Mouse (Mus musculus): ENCODE results near the gene Rgs3. TPM values are rescaled to one million over a fixed set of nuclear protein-coding genes. Genes with fewer than 3 reads are reported as not detected.

The Rgs3 gene
- polyA plus RNA-seq, 1 experiment, result 57.0 TPM

- DNase-seq (ENCODE audit: low spot score), result no peak
Measured at GRCm38 (mm10) chr4:62723795-62724194, 164.1 kb downstream of the Rgs3 start.

DNA sequence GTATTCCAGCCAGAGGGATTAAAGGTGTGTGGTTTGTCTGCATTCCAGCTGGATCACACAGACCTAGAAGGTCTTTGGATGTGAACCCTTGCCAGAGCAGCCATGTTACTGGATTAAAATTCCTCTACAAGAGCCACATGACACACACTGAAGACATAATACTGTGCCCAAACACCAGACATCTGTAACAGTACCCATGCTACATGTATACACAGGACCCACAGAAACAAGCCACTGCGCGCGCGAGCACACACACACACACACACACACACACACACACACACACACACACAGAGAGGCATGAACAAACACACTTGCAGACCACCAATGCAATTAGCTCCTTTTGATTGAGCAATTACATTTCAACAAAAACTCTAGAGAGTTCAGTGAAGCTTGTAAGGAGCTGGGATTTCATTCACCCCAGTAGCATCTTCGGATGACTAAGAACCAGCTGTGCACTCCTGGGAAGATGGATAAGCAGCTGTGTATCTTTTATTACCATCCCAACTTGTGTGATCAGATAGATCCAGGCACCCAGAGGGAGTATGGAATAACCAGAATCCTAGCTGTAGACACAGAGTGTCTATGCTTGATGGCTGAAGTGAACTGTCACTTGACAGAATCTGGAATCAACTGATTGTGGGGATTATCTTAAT is 166.8 kb downstream of the Rgs3 start:
- no peak for DNase-seq (ENCODE audit: low spot score)

GRCm38 (mm10) chr4:62727541-62728303 is 168.1 kb downstream of the Rgs3 start:
- DNase-seq (ENCODE audit: low spot score), result no peak

GRCm38 (mm10) chr4:62728471-62728870 is 168.8 kb downstream of the Rgs3 start:
- no peak for DNase-seq (ENCODE audit: low spot score)

- DNase-seq (ENCODE audit: low spot score), result no peak
Measured at GRCm38 (mm10) chr4:62729191-62729590, 169.5 kb downstream of the Rgs3 start.

DNA sequence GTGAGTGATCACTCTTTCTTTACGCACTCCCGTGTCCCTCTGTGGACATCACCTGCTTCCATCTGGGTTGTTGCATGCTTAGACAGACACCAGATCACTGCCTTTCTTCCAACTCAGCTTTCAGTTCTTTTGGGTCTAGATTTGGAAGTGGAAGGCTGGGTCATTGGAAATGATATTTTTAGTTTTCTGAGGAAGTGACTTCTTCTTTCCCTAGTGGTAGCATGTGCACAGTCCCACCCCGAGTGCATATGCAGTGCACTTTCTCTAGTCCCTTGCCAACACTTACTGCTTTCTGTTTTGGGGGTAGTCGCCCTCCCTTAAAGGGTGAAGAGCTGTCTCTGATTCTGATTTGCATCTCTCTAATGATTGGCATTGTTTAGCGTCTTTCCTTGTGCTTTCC is 170.3 kb downstream of the Rgs3 start:
- DNase-seq (ENCODE audit: low spot score), result no peak

GRCm38 (mm10) chr4:62730861-62731260 is 171.2 kb downstream of the Rgs3 start:
- DNase-seq (ENCODE audit: low spot score), result no peak

- DNase-seq (ENCODE audit: low spot score), result no peak
Measured at GRCm38 (mm10) chr4:62731531-62732063, 171.9 kb downstream of the Rgs3 start.

DNA sequence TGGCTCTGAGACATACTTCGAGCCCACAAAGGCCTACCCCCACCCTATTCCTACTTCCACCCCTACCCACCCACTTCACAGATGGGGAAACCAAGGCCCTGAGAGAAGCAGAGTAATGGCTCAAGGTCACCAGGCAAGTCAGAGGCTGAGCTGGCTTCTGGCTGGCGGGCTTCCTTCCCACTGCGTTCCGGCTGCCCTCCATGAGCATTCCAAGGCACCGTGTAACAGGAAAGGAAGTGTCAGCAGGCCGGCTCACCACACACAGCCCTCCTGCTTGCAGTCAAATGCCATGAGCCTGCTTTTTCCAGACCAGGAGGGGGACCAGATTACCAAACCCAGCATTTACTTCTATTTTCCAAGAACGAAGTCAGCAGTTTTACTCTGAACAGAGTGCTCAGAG is 172.4 kb downstream of the Rgs3 start:
- DNase-seq (ENCODE audit: low spot score), result no peak

- DNase-seq (ENCODE audit: low spot score), result no peak
Measured at GRCm38 (mm10) chr4:62732840-62733239, 173.2 kb downstream of the Rgs3 start.

GRCm38 (mm10) chr4:62733938-62734337 is 174.3 kb downstream of the Rgs3 start:
- DNase-seq (ENCODE audit: low spot score), result no peak

- no peak for DNase-seq (ENCODE audit: low spot score)
Measured at GRCm38 (mm10) chr4:62735291-62735690, 175.6 kb downstream of the Rgs3 start.

DNA sequence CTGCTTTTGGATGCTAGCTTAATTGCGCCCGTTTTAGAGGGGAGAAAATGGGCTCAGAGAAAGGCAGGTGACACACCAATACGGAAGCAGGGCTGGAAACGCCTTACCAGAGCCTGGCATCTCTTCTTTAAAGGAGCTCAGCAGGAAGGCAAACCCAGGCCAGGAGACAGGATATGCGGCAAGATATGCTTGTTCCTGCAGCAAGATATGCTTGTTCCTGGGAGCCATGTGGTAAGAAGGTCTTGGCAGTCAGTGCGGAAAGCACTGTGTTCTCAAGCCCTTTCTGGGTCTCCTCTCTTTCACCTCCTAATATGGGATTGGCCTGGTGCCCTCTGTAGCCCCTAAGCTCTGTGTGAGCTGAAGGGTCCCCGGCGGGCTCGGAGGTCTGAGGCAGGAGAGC is 176.2 kb downstream of the Rgs3 start:
- no peak for DNase-seq (ENCODE audit: low spot score)

GRCm38 (mm10) chr4:62736421-62736820 is 176.8 kb downstream of the Rgs3 start:
- DNase-seq (ENCODE audit: low spot score), result no peak

DNA sequence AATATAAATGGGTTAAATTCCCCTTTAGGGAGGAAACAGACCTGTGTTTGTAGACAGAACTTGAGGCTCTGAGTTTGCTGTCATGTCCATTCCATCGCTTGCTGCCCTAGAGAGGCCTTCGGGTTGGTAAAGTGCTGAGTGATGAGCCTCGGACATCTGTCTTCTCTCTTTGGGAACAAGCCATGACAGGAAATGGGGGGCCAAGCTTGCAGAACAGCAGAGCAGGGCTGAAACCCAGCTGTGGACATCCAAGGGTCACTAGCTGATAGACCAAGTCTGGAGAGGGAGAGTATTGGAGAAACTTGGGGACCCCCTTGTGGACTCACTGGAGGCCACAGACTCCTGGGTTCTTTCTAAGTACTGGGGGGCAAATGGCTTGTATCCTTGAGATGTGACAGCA is 177.3 kb downstream of the Rgs3 start:
- no peak for DNase-seq (ENCODE audit: low spot score)

DNA sequence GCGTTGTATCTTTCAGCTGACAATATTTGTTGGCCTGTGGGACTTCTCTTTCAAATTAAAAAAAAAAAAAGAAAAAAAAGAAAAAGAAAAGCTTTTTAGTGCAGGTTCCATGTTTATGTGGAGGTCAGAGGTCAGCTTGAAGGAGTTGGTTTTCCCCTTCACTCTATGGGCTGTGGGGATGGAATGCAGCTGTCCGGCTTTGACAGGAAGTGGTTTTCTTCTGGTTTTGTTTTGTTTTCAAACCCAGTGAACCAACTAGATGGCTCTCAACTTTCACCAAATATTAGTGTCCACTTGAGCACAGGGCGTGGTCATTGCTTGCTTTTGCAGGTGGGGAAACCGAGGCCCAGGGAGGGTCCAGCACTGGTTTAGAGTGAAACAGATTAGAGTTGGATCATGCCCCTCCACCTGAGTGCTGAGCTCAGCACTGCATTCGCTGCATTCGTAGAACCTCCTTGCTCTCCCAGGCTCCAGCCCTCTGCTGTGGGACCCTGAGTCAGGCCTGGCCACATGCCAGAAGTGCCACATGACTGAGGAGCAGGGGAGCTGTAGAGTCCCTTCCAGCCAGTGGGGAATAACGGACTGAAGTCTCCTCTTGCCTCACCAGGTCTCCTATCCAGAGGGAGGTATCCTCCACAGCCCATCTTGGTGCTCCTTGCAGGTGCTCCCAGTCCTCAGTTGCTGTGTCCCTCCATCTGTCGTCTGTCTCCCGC is 178.5 kb downstream of the Rgs3 start:
- no peak for DNase-seq (ENCODE audit: low spot score)

GRCm38 (mm10) chr4:62738996-62739395 is 179.3 kb downstream of the Rgs3 start:
- DNase-seq (ENCODE audit: low spot score), result no peak

DNA sequence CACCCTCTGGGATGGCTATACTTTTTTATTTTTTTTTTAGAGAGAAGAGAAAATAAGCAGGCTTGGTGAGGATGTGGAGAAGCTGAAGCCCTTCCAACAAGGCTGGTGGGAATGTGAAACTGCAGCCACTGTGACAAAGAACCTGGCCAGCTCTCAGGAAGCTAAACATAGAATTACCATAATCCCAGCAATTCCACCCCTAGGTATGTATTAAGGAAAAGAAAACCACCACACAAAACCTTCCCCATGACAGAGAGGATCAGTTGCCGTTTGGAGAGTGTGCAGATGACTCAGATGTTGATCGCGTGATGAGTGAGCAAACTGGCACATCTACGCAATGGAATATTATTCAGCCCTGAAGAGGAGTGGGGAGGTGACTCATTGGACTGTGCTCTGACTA is 179.9 kb downstream of the Rgs3 start:
- DNase-seq (ENCODE audit: low spot score), result no peak

DNA sequence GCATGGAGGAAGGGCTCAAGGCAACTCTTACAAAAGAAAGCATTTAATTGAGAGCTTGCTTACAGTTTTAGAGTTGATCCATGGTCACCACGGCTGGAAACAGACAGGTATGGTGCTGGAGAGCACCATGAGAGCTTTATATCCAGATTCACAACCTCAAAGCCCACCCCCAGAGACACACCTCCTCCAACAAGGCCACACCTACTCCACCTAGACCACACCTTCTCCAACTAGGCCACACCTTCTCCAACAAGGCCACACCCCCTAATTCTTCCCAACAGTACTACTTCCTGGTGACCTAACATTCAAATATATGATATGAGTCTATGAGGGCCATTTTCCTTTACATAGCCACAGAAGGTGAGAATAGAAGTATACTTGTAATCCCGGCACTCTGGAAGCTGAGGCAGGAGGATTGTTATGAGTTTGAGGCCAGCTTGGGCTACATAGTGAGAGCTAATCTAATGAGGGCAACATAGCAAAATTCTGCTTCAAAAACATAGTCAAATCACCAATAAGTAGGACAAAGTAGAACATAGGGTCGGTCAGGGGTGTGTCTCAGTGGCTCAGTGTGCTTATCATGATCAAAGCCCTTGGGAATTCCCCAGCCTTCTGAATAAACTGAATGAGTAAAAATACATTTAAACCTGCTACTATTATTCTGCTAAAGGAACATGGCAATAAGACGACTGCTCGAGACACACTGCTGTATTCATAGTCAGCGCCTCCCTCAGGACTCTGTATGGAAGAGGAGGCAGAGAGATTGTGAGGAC is 180.8 kb downstream of the Rgs3 start:
- no peak for DNase-seq (ENCODE audit: low spot score)

DNA sequence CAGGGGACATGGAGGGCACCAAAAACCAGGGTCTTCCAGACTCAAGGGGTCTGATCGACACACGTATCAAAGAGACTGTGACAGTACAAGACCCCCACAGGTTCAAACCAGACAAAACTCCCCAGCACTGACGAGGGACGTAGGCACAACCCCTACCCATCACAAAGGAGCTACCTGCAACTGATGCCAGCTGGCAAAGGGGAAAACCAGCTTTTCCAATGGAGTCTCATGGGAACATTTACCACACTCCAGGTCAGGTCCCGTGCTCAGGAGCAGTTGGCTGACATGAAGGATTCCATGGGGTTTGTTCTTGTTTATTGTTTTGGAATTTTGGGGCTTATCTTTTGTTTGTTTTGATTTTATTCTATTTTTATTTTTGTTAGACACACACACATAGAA is 181.4 kb downstream of the Rgs3 start:
- no peak for DNase-seq (ENCODE audit: low spot score)

- DNase-seq (ENCODE audit: low spot score), result no peak
Measured at GRCm38 (mm10) chr4:62741601-62742000, 182.0 kb downstream of the Rgs3 start.

Measured in urinary bladder, adult 2 months (tissue).